In the genomic region with DNA sequence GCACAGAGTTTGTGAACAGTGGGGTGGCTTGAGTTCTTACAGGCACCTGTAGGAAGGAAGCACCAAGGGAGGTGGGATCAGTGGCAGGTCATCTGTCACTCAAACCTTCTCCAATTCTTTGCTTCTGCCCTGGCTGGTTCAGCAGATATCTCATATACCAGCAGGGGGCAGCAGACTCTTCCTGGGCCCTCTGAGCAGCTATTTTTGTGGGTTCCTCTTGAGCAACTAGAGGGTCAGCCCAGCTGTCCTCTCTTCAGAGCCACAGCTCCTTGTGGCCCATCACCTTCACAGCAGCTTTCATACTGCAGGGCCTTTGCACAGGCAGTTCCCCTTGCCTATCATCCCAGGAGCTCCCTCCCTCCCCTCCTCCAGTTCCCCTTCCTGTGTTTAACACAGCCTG, we compare ENCODE assay signal across 9 mouse cellular contexts. TPM values are rescaled to one million over a fixed set of nuclear protein-coding genes. Genes with fewer than 3 reads are reported as not detected.
DNase-seq lines count a peak whose midpoint lies in the region; ATAC-seq and TF ChIP-seq lines count a peak whose summit lies in the region.
"Had no signal": no experiment of that assay in that cellular context is flagged by ENCODE, and none has a peak within 500 bp of the region (broad histone marks: within the 10 kb centered on the region; RNA-seq: fewer than 3 reads in every experiment).

No protein-coding gene starts in this region.

- no peak overlapping the region for H3K4me3 ChIP-seq in intestine, embryonic 14.5 days (ENCODE audit: low read depth, low read length)
- H3K4me3 ChIP-seq in intestine, embryonic 16.5 days (ENCODE audit: low read length): no peak overlapping the region
- no peak overlapping the region for H3K4me3 ChIP-seq in heart, adult 2 months
- no peak overlapping the region for H3K4me3 ChIP-seq in stomach, postnatal 0 days (ENCODE audit: low read depth, low read length)

- H3K36me3 ChIP-seq in intestine, embryonic 14.5 days (ENCODE audit: control insufficient read depth, insufficient read depth, low read length): peaks cover 66% of the 10 kb centered on the region
- peaks cover 32% of the 10 kb centered on the region for H3K36me3 ChIP-seq in intestine, embryonic 16.5 days (ENCODE audit: control insufficient read depth, insufficient read depth, low read length)
- H3K36me3 ChIP-seq in heart, adult 2 months (ENCODE audit: control insufficient read depth, insufficient read depth, low read length): no peaks in the 10 kb centered on the region
- peaks cover 20% of the 10 kb centered on the region for H3K36me3 ChIP-seq in stomach, postnatal 0 days (ENCODE audit: control insufficient read depth, insufficient read depth, low read length)

- H3K4me1 ChIP-seq in intestine, embryonic 14.5 days (replicated peaks; ENCODE audit: control insufficient read depth, insufficient read depth, low read length): peaks cover 27% of the 10 kb centered on the region; the same call in 1 of the 2 replicates
- H3K4me1 ChIP-seq in intestine, embryonic 16.5 days (ENCODE audit: control insufficient read depth, insufficient read depth, low read length): peaks cover 40% of the 10 kb centered on the region
- H3K4me1 ChIP-seq in heart, adult 2 months (ENCODE audit: control insufficient read depth, insufficient read depth, low read length): no peaks in the 10 kb centered on the region; the same call in 1 of the 2 replicates
- H3K4me1 ChIP-seq in stomach, postnatal 0 days (replicated peaks; ENCODE audit: control insufficient read depth, insufficient read depth): peaks cover 13% of the 10 kb centered on the region

- TF ChIP-seq CTCF in heart, adult 2 months (IDR thresholded peaks at IDR 0.05): peak; percentile 91
- peak; percentile 90 for TF ChIP-seq CTCF in stomach, postnatal 0 days (IDR thresholded peaks at IDR 0.05; ENCODE audit: low read depth)

- DNase-seq in intestine, embryonic 14.5 days (ENCODE audit: low spot score): peak; percentile 83
- peak; percentile 66 for DNase-seq in ES-CJ7 (ENCODE audit: low read depth, low spot score)
- DNase-seq in cerebellum, adult 9-11 months: peak; percentile 70
- peak; percentile 59 to 65 for DNase-seq in heart, adult 2 months
- DNase-seq in layer of hippocampus, postnatal 14 days (ENCODE audit: low spot score in 2 of 2): peak; percentile 63 to 79
- DNase-seq in stomach, postnatal 0 days (ENCODE audit: low spot score): peak; percentile 72

- no peak for TF ChIP-seq POLR2A in heart, adult 2 months (IDR thresholded peaks at IDR 0.05; ENCODE audit: insufficient read depth, low read depth, low read length)

- no peak for TF ChIP-seq EP300 in heart, adult 2 months (IDR thresholded peaks at IDR 0.05; ENCODE audit: insufficient read depth, low read depth, low read length)
- TF ChIP-seq EP300 in stomach, postnatal 0 days (optimal IDR thresholded peaks at IDR 0.05): no peak

- no peaks in the 10 kb centered on the region for H3K9me3 ChIP-seq in intestine, embryonic 14.5 days (ENCODE audit: control insufficient read depth, low read length)
- no peaks in the 10 kb centered on the region for H3K9me3 ChIP-seq in intestine, embryonic 16.5 days (ENCODE audit: control insufficient read depth, low read length)
- H3K9me3 ChIP-seq in stomach, postnatal 0 days (ENCODE audit: control insufficient read depth, low read length): no peaks in the 10 kb centered on the region

- intact Hi-C loops in heart, adult 2 months (cut with DNase I): loop anchor here (1.0 kb wide), 2 partner anchors 33 to 122 kb away; no protein-coding TSS in a partner anchor

- H3K27ac ChIP-seq in intestine, embryonic 14.5 days (ENCODE audit: low read depth): no peak overlapping the region
- H3K27ac ChIP-seq in intestine, embryonic 16.5 days (ENCODE audit: low read length): no peak overlapping the region
- H3K27ac ChIP-seq in heart, adult 2 months: no peak overlapping the region
- H3K27ac ChIP-seq in stomach, postnatal 0 days (replicated peaks): peak overlapping the region; percentile 53; the same call in 1 of the 2 replicates

- H3K4me2 ChIP-seq in intestine, embryonic 14.5 days (ENCODE audit: low read length): no peak overlapping the region
- no peak overlapping the region for H3K4me2 ChIP-seq in intestine, embryonic 16.5 days (ENCODE audit: low read depth, low read length)
- no peak overlapping the region for H3K4me2 ChIP-seq in stomach, postnatal 0 days (replicated peaks; ENCODE audit: low read depth)

- H3K27me3 ChIP-seq in intestine, embryonic 14.5 days (replicated peaks; ENCODE audit: control insufficient read depth, insufficient read depth, low read length): no peaks in the 10 kb centered on the region
- H3K27me3 ChIP-seq in intestine, embryonic 16.5 days (replicated peaks; ENCODE audit: control insufficient read depth, insufficient read depth, low read length): no peaks in the 10 kb centered on the region
- H3K27me3 ChIP-seq in heart, adult 2 months (ENCODE audit: control insufficient read depth, insufficient read depth, low read length): no peaks in the 10 kb centered on the region
- H3K27me3 ChIP-seq in stomach, postnatal 0 days (ENCODE audit: control insufficient read depth, insufficient read depth, low read length): no peaks in the 10 kb centered on the region

- no peaks in the 10 kb centered on the region for H3K79me2 ChIP-seq in heart, adult 2 months (replicated peaks; ENCODE audit: control insufficient read depth, insufficient read depth, low read length)

- no peak overlapping the region for H3K9ac ChIP-seq in intestine, embryonic 14.5 days (ENCODE audit: low read length)
- H3K9ac ChIP-seq in intestine, embryonic 16.5 days (ENCODE audit: low read depth, low read length): no peak overlapping the region
- no peak overlapping the region for H3K9ac ChIP-seq in heart, adult 2 months (ENCODE audit: low read depth, low read length)
- H3K9ac ChIP-seq in stomach, postnatal 0 days (ENCODE audit: low read length): no peak overlapping the region

- ATAC-seq in intestine, embryonic 14.5 days (replicated peaks; ENCODE audit: low FRiP score, low TSS enrichment, low read depth): no peak
- ATAC-seq in intestine, embryonic 16.5 days: no peak
- ATAC-seq in monocyte, adult 5-6 weeks (replicated peaks; ENCODE audit: insufficient number of reproducible peaks, low FRiP score, low TSS enrichment, poor library complexity, severe bottlenecking): peak; percentile 74; the same call in 1 of the 2 replicates
- no peak for ATAC-seq in stomach, postnatal 0 days (ENCODE audit: low FRiP score, low TSS enrichment)

RNA-seq across cellular contexts. Expression of a gene that starts 21.2 kb away (rescaled TPM):
- polyA plus RNA-seq in intestine, embryonic 14.5 days (2014; fragmentation: Nextera tagmentation; extraction: Ambion mirVana): not detected in 2 replicates
- polyA plus RNA-seq in intestine, embryonic 16.5 days (2015; fragmentation: Nextera tagmentation; extraction: Ambion mirVana): 0.09 and 0.20 TPM in 2 replicates
- total RNA-seq in heart, adult 2 months (2021): not detected
- polyA plus RNA-seq in heart, adult 2 months (2012; rRNA removed): not detected in 2 replicates
- total RNA-seq in layer of hippocampus, postnatal 14 days (2021): under 1 TPM; 0.33 to 0.62 TPM
- total RNA-seq in monocyte, adult 5-6 weeks (2017): not detected in 3 replicates
- polyA plus RNA-seq in stomach, postnatal 0 days (2015; fragmentation: Nextera tagmentation; extraction: Ambion mirVana): 20.1 and 27.2 TPM in 2 replicates
- polyA plus RNA-seq: liver, embryonic 16.5 days had no signal

RNA-seq across cellular contexts. Expression of a gene that starts 27.6 kb away (rescaled TPM):
- 15.7 and 17.9 TPM in 2 replicates for polyA plus RNA-seq in intestine, embryonic 14.5 days (2014; fragmentation: Nextera tagmentation; extraction: Ambion mirVana)
- polyA plus RNA-seq in intestine, embryonic 16.5 days (2015; fragmentation: Nextera tagmentation; extraction: Ambion mirVana): 94.3 and 150 TPM in 2 replicates
- not detected for total RNA-seq in heart, adult 2 months (2021)
- not detected in 2 replicates for polyA plus RNA-seq in heart, adult 2 months (2012; rRNA removed)
- total RNA-seq in layer of hippocampus, postnatal 14 days (2021): not detected
- total RNA-seq in monocyte, adult 5-6 weeks (2017): not detected in 3 replicates
- polyA plus RNA-seq in stomach, postnatal 0 days (2015; fragmentation: Nextera tagmentation; extraction: Ambion mirVana): 87.1 and 87.6 TPM in 2 replicates

RNA-seq across cellular contexts. Expression of a gene that starts 29.7 kb away (rescaled TPM):
- 26.7 and 27.7 TPM in 2 replicates for polyA plus RNA-seq in intestine, embryonic 14.5 days (2014; fragmentation: Nextera tagmentation; extraction: Ambion mirVana)
- polyA plus RNA-seq in intestine, embryonic 16.5 days (2015; fragmentation: Nextera tagmentation; extraction: Ambion mirVana): 7.8 and 9.7 TPM in 2 replicates
- total RNA-seq in heart, adult 2 months (2021): 10 to 100 TPM; 21.9 to 22.4 TPM
- polyA plus RNA-seq in heart, adult 2 months (2012; rRNA removed): 38.8 and 46.1 TPM in 2 replicates
- 10 to 100 TPM; 69.5 to 71.6 TPM for total RNA-seq in layer of hippocampus, postnatal 14 days (2021)
- total RNA-seq in monocyte, adult 5-6 weeks (2017): 7.1 to 11.4 TPM (median 10.1 TPM) in 3 replicates
- polyA plus RNA-seq in stomach, postnatal 0 days (2015; fragmentation: Nextera tagmentation; extraction: Ambion mirVana): 9.8 and 12.0 TPM in 2 replicates

RNA-seq across cellular contexts. Expression of a gene that starts 29.7 kb away (rescaled TPM):
- polyA plus RNA-seq in intestine, embryonic 14.5 days (2014; fragmentation: Nextera tagmentation; extraction: Ambion mirVana): 50.2 and 50.8 TPM in 2 replicates
- 51.2 and 55.4 TPM in 2 replicates for polyA plus RNA-seq in intestine, embryonic 16.5 days (2015; fragmentation: Nextera tagmentation; extraction: Ambion mirVana)
- 1 to 10 TPM; 8.8 to 9.4 TPM for total RNA-seq in heart, adult 2 months (2021)
- polyA plus RNA-seq in heart, adult 2 months (2012; rRNA removed): 6.4 and 7.6 TPM in 2 replicates
- total RNA-seq in layer of hippocampus, postnatal 14 days (2021): 10 to 100 TPM; 11.6 to 14.6 TPM
- 3.8 to 7.5 TPM (median 4.7 TPM) in 3 replicates for total RNA-seq in monocyte, adult 5-6 weeks (2017)
- polyA plus RNA-seq in stomach, postnatal 0 days (2015; fragmentation: Nextera tagmentation; extraction: Ambion mirVana): 33.9 and 34.1 TPM in 2 replicates

RNA-seq across cellular contexts. Expression of a gene that starts 45.6 kb away (rescaled TPM):
- polyA plus RNA-seq in intestine, embryonic 14.5 days (2014; fragmentation: Nextera tagmentation; extraction: Ambion mirVana): not detected in 2 replicates
- polyA plus RNA-seq in intestine, embryonic 16.5 days (2015; fragmentation: Nextera tagmentation; extraction: Ambion mirVana): not detected in 2 replicates
- total RNA-seq in heart, adult 2 months (2021): not detected
- not detected in 2 replicates for polyA plus RNA-seq in heart, adult 2 months (2012; rRNA removed)
- not detected for total RNA-seq in layer of hippocampus, postnatal 14 days (2021)
- total RNA-seq in monocyte, adult 5-6 weeks (2017): not detected in 3 replicates
- polyA plus RNA-seq in stomach, postnatal 0 days (2015; fragmentation: Nextera tagmentation; extraction: Ambion mirVana): not detected in 2 replicates
- polyA plus RNA-seq: liver, embryonic 16.5 days had no signal

Comparison
In these comparisons a context has a peak if more than half of its experiments do, and no peak if none do; other contexts are left out.
1. RNA of a gene that starts 21.2 kb away (polyA plus RNA-seq): 20.1 to 27.2 TPM in stomach, postnatal 0 days; 0.09 to 0.20 TPM in intestine, embryonic 16.5 days, not detected in intestine, embryonic 14.5 days and not detected in heart, adult 2 months; every median in the first group is over 10 times any median in the second.
2. RNA of a gene that starts 27.6 kb away (polyA plus RNA-seq): 94.3 to 150 TPM in intestine, embryonic 16.5 days, 87.1 to 87.6 TPM in stomach, postnatal 0 days and 15.7 to 17.9 TPM in intestine, embryonic 14.5 days; not detected in heart, adult 2 months; every median in the first group is over 10 times any median in the second.
3. Peak in every context shown above with its lines, with median percentiles within 50 percentile points of each other: DNase-seq.